Mouse (Mus musculus): Measurements from ENCODE around the gene Gm20388.

- no peak for TF ChIP-seq CTCF (IDR thresholded peaks at IDR 0.05; ENCODE audit: borderline replicate concordance, insufficient read depth, low read depth, low read length)
- no peak for TF ChIP-seq POLR2A (IDR thresholded peaks at IDR 0.05; ENCODE audit: borderline replicate concordance, insufficient read depth, low read length)
Measured at GRCm38 (mm10) chr8:122193521-122193920, 2282.9 kb downstream of the Gm20388 start.
